Mouse (Mus musculus): ENCODE results near the gene Nt5c2.
"Not testable (repeated sequence)": the region's sequence is repeated elsewhere in the genome, so short reads cannot be mapped to it uniquely, and the experiment has no call there.

Nt5c2 gene

DNA sequence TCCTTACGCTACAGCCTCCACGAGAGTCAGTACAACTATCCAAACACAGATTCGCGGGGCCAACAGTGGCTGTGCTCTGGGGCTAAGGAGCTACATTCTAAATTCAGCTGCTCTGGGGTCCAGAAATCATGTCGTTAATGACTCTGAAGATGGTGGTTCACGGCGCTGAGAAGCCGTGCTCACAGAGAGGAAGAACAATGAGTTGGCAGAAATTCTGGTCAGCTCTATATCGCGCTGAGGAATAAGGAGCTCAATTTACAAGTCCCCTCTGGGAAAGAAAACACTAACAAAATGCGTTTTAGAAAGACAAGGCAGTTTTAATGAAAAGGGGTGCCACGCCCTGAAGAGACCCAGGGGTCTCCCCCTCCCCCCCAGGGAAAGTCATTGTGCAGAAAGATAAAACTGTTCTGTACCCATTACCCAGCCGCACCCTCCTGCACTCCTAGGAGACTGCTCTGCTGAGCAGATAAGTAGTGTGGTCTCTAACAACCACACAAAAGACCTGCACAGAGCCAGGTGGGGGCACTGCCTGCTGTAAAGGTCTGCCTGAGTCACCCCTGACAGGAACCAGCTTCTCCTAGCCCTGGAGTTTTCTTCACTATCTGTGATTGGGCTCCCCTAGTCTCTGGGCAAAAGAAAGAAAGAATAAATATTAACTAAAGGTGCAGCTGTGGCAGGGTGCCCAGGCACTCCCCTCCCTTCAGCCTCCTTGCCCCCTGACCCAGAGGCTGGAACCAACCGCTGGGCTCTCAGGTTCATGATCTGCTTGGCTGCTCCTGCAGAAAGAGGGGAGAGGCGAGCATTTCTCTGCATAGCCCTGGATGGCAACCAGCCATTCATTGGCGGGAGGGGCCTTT lies 26.5 kb downstream of the Nt5c2 start:
- DNase-seq (ENCODE audit: low spot score in 2 of 2) = no peak

DNA sequence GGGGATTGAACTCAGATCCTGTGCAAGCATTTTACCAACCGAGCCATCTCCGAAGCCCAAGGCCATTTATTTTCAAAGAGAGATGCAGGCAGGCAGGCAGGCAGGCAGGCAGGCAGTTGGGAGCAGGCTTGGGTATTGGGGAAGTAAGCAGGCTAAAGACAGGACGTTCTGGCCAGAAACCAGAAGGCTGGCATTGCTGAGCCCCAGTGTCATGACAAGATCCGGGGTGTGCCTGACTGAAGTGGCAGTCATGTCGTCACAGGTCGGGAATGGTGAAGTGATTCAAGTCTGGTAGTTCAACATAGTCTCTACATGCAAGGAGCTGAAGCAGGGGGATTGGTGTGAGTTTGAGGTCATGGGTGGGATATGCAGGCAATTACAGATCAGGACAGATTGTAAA lies 27.3 kb downstream of the Nt5c2 start:
- no peak for DNase-seq (ENCODE audit: low spot score in 2 of 2)

DNA sequence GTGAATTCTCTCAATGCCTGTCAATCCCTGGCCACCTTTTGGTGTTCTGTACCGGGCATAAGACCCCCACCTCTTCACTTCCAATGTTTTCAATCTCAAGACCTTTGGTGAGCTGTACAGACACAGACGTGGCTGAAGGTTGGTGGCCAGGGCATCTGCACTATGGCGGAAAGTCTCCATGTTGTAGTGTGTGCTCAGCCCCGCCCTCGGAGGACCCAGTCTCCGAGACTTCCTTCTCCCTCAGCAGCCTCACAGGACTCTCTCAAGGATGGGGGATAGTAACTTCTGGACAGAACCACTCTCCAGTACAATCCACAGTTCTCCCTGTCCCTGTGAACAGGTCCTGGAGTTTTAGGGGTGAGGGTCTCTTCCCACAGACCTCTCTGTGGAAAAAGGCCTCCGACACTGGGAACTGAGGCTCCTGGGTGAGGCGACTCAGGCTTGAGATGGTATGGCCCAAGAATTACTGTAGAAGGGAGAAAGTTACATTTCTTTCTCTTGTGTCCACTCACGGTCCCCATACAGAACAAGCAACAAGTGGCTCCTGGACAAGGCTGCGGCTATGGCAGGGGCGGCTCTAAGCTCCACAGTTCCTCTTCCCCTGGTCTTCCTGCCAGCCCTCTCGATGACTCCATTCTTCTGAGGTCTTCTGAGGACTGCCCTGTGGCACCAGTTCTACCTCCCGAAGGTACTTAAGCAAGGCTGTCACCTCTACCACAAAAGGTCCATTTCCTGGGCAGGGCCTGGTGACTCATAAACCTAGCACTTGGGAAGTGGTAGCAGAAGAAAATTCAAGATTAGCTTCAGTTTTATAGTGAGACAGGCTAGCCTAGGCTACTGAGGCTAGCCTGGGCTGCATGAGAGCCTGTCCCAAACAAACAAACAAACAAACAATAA lies 30.0 kb downstream of the Nt5c2 start:
- no peak for DNase-seq (ENCODE audit: low spot score in 2 of 2)

DNA sequence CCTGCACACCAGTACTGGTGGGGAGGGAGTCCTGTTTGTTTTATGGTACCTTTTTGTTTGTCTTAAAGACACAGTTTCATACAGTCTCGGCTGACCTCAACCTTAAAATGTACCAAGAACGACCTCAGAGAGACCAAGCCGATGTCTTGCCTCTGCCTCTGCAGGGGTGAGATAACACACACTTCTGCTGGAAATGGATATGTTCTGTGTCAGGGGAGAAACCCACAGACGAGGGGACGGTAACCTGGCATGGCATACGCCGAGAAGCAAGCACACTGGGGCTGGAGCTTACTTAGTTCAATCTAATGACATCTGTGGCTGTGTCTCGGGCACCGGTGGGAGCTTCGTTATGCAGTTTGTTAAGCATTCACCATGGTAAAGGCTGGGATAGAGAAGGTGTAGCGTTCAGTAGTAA lies 31.0 kb downstream of the Nt5c2 start:
- DNase-seq (ENCODE audit: low spot score in 2 of 2) = no peak

DNA sequence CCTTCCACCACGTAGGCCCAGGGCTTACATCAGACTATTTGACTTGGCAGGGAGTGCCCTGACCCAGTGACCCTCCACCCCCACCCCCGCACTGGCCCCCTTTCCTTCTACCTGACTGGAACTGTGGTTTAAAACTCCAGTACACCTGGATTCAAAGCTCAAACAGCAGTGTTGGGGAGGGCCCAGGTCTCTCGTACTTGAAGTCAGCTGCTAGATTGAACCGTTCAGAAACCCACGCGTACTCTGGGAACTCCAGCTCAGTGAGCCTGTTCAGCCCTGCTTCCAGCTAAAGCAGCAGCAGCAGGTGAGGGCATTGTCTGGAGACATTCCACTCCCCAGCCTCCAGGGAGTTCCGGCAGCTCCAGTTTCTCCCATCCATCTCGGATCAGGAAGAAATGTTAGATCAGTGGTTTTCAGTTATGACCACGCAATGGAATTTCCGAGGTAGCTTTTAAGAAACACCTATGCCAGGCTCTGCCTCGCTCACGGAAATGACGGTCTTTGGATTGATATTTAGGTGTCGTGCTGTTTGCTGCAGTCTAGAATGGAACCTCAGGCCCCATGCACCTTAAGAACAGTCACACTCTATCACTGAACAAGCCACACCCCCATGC lies 31.5 kb downstream of the Nt5c2 start:
- no peak for DNase-seq (ENCODE audit: low spot score in 2 of 2)

DNA sequence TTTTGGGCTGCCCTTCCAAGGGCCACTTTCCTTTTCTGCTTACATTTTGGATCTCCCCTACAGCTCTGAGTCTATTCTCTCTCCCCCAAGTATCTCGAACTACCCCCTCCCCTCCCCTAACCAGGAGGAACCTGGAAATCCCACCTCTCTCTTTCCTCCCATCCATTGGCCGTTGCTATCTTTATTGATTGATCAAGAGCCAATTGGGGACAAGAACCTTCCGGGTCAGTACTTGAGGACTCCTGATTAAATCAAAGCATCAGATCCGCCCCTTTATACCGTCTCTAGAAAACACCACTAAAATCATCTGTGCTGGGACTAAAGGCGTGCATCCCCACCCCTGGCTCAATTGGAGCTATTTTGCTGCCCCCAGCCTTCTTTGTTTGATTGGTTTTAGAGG lies 33.5 kb downstream of the Nt5c2 start:
- DNase-seq (ENCODE audit: low spot score in 2 of 2) = no peak

DNA sequence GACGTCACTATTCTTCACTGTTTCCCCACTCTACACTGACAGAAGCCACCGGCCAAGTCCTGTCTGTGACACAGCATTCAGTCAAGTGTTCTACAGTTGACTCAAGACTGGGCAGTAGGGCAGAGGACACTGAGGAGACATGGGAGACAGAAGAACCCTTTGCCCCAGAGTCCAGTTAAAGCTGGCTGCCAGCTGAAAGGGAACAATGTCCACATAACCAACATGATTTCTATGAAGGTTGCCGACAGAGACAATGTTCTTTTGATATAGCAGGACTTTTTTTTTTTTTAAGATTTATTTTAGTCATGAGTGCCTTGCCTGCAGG lies 35.2 kb downstream of the Nt5c2 start:
- DNase-seq (ENCODE audit: low spot score in 2 of 2) = no peak

DNA sequence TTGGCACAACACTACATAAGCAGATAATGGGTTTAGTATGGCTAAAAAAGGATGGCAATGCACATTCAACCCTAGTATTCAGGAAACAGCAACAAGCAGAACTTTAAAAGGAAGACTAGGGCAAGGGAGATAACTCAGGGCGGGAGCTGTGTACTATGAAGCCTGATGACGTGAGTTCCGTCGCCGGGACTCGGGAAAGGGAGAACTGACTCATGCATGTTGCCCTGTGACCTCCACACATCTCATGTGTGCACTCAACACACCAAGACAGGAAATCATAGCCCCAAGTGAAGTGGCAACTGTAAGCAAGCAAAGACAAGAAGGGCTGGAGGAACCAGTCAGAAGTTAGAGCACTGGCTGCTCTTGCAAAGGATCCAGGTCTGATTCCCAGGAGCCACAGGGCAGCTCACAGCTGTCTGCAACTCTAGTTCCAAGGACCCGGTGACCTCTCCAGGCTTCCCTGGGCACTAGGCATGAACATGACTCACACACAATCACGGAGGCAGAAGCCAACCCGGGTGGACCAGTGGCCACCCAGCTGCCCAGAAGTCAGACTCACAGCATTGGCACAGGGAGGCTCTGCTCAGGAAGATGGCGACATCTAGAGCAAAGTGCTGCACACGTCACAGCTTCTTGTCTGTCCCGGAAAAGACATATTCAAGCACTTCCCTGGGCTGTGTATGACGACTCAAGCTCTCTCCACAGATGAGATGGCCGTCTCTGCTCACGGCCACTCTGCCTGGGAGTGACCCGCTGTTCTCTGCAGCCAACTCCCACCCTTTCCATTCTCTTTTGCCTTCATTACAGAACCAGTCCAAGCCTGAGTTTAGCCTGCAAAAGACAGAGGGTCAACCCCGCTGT lies 35.8 kb downstream of the Nt5c2 start:
- DNase-seq (ENCODE audit: low spot score in 2 of 2) = no peak

DNA sequence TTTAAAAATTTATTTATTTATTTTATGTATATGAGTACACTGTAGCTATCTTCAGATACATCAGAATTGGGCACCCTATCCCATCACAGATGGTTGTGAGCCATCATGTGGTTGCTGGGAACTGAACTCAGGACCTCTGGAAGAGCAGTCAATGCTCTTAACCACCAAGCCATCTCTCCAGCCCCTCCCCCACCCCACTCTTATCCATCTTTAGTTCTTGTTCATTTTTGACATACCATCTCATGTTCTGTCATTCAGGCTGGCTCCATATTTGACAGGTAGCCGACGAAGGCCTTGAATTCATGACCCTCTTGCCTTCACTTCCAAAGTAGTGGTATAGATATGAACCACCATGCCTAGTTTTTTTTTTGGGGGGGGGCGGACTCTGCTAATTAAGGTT lies 36.9 kb downstream of the Nt5c2 start:
- DNase-seq (ENCODE audit: low spot score in 2 of 2) = not testable (repeated sequence)

DNA sequence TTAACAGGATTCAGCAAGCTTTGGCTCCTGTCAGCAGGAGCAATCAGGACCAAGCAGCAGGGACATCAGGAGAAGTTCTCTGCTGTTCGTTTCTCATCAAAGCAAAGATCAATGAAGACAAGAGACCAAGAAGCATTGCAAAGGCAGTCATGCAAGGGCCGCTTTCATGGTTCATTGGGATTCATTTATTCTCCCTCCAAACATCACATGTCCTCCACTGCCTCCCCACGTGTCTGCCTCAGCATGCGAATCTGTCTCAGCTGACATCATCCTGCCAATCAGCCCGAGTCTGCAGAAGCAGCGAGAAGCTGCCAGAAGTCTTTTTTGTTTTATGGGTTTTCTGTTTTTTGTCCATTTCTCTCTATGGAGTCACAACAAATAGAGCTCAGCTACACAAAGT lies 37.5 kb downstream of the Nt5c2 start:
- DNase-seq (ENCODE audit: low spot score in 2 of 2) = no peak

DNA sequence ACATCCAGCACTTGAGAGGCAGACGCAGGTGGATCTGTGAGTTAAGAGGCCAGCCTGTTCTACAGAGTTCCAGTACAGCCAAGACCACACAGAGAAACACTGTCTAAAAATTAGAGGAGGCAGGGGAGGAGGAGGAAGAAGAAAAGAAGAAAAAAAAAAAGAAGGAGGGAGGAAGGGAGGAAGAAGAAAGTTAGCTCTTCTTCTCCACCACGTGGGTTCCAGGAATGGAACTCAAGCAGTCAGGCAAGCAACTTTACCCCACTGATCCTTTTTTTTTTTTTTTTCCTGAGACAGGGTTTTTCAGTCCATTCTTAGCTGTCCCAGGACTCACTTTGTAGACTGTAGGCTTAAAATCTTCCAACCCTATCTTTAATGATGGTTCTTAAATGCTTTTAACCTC lies 38.2 kb downstream of the Nt5c2 start:
- no peak for DNase-seq (ENCODE audit: low spot score in 2 of 2)

DNA sequence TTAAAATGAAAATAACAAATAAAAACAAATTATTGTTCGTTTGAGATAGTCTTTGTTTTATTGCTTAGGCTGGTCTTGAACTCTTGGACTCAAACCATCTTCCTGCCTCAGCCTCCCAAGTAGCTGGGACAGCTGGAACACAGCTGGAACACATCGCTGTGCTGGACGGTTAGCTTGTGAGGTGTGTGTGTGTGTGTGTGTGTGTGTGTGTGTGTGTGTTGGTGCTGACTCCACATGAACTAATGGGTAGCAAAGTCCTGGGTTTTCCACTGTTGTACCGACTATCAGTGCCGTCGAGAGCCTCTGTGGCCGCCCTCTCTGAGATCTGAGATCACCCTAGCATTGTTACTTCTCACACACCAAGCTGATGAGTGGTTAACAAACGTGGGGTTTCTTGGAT lies 39.0 kb downstream of the Nt5c2 start:
- DNase-seq (ENCODE audit: low spot score in 2 of 2) = no peak

DNA sequence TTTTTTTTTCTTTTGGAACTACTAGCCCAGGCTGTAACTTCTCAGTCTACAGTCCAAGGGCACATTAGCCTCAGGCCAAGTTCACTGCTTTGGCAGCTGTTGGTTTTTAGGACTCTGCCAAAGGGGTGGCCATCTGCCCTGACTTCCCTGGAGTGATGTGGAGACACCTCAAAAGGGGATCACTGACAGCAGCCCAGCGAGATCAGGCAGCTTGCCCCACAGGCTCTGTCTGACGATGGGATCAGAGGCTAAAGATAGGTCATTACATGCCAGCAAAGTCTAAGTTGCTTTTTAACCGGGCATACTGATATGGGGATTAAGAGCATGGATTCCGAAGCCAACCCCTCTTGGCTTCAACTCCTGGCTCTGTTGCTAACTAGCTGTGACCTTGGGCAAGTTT lies 39.4 kb downstream of the Nt5c2 start:
- no peak for DNase-seq (ENCODE audit: low spot score in 2 of 2)

DNA sequence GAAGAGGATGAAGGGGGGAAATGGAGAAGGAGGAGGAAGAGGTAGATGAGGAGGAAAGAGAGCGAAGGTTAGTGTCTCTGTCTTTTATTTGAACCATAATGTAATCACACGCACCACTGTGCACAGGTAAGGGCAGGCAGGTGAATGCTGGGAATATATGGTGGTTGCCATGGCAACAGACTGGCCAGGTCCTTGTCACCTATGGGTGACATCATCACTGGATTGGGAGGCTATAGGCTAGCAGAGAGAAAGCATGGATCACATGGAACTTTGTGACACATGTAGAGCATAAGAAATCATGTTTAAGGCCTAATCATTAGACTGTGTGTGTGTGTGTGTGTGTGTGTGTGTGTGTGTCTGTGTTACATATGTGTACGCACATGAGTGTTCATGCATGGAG lies 42.8 kb downstream of the Nt5c2 start:
- DNase-seq (ENCODE audit: low spot score in 2 of 2) = no peak

DNA sequence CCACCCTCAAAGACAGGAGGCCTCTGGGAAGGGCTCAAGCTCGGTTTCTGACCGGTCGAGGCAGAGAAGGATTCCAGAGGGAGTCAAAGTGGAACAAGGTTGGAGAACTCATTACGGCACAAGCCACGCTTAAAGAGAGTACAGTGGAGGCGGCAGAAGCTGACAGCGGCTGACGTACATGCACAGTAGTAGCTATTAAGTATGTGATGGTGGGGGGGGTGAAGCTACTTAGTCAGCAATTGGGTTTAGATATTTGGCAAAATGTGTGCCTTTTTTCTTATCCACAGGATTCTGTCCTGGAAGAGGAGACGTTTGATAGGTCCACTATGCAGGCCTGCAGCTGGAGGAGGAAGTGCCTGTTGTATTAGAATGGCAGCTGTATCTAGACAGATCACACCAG lies 43.2 kb downstream of the Nt5c2 start:
- DNase-seq (ENCODE audit: low spot score in 2 of 2) = no peak

DNA sequence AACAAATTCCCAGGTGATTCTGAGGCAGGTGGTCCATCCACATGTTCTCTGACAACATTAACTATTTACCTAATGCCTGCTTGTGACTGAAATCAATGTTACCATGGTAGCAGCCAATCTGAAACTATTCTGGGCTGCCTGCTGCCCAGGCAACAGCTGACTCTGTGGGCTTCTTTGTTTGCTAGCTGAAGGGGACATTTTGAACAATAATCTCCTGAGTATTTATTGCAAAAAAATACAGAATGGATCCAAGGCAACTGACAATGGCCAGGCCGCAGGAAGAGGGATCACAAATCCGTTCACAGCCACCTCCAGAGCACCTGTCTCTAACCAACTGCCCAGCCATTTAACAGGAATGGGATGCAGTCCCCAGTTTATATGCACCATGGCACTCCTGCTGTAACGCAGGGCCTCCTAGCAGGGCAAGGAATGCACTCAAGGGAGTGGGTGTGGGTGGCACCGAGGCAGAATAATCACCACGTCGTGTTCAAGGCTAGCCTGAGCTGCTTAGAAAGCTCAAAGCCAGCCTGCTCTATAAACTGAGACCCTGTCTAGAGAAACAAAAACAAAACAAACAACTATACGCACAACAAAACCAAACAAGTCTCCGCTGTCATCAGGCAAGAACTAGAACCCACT lies 43.8 kb downstream of the Nt5c2 start:
- no peak for DNase-seq (ENCODE audit: low spot score in 2 of 2)

DNA sequence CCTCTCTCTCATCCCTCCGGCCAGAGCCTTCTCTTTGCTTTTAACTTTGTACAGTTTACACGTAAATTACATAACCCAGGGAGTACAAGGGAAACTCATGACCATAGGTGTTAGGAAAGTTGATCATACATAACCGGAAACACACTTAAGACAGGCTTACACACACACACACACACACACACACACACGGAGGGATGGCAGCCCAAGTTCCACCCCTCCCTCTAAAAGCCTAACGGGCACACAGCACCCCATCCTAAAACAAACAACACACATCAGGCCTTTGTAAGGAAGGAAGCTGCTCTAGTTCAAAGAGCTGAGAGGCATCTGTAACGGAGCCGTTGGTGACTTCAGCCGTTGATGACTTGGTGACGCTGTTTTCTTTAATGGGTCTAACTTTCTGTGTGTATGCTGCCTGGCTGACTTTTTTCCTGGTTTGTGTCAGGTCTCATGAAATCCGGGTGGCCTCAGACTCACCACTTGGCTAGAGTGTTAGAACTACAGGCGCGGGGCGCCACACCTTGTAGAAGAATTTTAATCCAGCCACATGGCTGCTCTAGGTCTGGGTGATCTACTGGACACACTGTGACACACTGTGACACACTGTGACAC lies 44.7 kb downstream of the Nt5c2 start:
- DNase-seq (ENCODE audit: low spot score in 2 of 2) = no peak

DNA sequence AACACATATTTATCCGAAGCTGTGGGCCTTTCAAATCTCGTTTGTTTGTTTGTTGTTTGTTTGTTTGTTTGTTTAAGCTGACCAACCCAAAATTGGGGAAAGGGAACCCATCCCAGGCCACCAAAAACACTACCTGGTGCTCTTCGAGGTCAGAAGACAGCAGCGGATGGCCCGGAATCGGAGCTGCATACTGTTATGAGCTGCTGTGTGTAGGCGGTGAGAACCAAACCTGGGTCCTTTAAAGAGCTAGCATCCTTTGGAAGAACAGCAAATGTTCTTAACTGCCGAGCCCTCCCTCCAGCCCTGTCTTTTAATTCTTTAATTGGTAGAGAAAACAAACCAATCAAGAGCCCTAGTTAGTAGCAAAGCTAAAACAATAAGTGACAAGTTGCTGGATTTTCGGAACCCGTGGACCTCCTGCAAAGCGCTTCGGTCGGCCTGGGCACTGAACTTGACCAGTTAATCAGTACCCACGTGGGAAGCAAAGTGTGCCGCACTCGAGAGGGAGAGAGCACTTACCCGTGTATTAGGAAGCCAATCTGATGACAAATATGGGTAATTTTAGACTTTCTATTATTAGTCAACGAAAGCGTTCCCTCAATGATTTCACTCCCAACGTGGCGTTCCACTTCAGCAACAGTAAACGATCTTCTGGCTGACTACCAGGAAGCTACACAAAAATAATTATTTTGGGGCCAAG lies 45.5 kb downstream of the Nt5c2 start:
- no peak for DNase-seq (ENCODE audit: low spot score in 2 of 2)

DNA sequence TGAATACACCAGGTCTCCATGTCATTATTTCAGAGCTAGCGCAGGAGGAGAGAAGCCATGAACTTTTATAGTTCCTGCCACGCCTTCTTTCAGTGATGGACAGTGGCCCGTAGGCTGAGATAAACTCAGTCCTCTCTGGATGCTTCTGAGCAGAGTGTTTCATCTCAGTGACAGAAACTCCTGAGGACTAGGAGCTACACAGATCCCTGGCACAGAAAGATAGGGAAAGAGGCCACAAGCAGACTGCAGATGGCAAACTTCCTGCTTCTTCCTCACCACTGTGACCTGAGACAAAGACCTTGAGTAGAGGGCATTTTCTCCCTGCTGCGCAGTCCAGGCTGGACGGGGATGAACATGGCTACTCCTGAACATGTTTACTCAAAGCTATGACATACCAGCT lies 46.1 kb downstream of the Nt5c2 start:
- DNase-seq (ENCODE audit: low spot score in 2 of 2) = no peak

DNA sequence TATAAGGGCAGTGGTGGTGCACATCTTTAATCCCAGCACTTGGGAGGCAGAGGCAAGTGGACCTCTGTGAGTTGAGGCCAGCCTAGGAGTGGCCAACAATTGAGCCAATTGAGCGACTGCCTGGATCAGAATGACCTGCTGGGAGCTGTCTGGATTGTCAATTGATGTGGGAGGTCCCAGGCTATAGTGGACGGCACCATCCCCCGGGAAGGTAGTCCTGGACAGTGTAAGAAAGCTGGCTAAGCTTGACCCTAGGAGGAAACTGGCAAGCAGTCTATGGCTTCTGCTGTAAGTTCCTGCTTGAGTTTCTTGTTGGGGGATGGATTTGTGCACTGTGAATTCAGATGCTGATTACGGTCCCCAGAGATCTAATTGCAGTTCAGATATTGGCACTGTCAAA lies 47.1 kb downstream of the Nt5c2 start:
- no peak for DNase-seq (ENCODE audit: low spot score in 2 of 2)
